Mouse (Mus musculus) frontal cortex, postnatal 25 days (tissue): ENCODE data around the gene Lgals1.

Experiments used
- DNase-seq, 2 experiments: peaks; one replicate each; pipeline ENCODE4 v3.0.0; 2022; ENCODE audit warnings: low spot score in 2 of 2

Lgals1 gene

DNA sequence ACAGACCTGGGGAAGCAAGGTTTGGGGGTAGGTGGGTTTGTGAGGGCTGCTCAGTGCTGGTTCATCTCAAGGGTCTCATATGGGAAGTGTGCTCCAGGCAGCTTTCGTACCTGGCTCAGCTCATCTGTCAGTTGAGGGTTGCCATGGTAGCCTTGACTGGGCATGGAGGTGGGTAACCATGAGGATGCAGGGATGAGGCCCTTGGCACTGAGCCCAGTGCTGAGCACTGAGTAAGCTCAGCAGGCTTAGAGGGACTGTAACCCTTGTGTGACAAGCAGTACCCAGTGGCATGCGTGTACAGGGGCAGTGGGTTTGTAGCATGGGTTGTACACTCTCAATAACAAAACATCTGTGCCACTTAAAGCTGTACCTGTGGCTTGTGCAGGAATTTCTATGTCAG is 11.4 kb downstream of the Lgals1 start:
- DNase-seq = no peak

DNA sequence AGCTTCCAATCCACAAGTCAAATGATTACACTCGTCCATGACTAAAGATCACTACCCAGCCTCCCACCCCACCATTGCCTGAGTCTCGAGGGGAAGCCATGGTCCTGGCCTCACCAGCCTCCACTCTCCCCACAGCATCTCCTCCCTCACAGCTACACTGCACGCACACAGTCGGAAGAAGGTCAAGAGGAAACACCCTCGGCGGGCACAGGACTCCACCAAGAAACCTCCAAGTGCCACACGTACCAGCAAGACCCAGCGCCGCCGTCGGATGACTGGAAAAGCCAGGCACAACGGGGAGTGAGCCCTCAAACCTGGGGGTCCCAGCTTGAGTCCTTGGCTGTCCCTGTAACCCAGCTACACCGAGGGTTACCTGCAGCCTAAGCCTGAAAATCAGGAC is 13.8 kb downstream of the Lgals1 start:
- DNase-seq = no peak

DNA sequence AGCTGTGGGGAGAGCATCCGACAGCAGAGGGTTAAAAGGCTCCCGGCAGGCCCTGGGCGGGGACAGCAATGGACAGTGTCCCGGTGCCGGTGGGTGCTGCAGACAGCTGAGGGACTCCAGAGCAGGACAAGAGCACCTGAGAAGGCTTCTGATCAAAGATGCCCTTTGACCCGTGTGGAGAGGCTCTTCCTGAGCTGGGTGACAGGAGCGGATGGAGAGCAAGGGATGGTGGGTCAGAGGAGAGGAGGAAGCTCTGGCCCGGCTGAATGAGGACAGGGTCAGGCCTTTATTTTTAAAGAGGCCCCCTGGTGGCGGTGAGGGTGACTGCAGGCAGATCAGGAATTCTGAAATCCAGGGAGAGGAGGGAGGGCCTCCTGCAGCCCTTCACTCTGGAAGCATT is 16.1 kb downstream of the Lgals1 start:
- peak; percentile 65 to 71 for DNase-seq

DNA sequence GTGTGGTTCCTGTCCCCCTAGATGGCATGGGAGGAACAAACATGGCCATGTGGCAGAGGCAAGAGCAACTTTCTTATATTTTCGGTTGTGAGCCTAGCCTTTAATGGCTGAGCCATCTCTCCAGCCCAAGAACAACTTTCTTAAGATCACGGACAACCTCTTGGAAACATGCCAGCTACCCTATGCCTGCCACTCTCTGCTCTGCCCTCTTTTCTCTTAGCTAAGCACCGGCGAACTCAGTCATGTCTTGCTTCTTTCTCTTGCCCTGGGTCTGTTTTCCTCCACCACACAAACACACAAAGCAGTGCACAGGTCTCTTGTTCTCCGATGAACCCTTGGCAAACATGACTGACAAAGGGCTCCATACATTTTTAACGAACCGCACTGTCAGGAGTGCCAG is 19.7 kb downstream of the Lgals1 start:
- no peak for DNase-seq

DNA sequence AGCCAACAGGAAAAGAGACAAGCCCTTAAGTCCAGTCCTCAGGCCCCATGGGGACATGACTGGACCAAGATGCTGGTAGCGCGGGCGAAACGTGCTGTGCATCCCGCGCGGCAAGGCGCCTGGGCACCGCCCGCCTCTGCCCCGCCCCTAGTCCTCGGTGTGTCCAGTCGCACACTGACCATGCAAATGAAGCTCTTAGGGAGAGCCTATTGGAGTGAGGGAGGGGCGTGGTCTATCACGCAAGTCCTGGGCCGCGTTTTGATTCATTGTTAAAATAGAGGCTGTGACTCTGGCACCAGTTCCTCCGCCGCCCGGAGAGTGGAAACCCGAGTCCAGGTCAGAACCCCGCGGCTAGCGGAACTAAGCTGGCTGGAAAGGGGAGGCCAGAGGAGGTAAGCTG is 21.1 kb downstream of the Lgals1 start, which contains the start of gene Triobp:
TSS of gene Triobp (plus strand) at position 68 of the 400 bp plus-strand sequence.
- peak; percentile 41 to 59 for DNase-seq

DNA sequence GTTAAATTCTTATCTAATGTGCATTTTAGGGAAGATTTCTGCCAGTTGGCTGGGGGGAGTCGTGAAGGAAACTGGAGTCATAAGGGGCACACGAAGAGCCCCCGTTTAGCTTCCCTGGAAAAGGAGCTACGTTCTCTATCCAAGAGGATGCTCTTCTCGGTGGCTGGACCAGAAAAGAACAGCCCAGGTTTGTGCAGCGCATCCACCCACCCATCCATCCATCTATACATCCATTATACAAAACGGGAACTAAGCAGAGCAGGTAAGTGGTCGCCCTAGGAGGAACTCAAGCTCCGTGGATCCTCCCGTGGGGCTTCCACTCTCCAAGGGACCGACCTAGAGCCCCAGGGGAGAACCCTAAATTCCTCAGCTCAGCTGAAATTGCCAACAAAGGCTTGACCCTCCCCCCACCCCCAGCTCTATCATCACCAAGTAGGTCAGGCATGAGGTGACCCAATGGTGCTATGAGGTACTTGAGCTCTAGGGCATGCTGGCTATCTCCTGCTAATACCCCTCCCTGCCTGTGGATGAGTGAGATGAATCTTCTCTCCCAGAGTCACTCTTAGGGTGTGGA is 21.7 kb downstream of the Lgals1 start:
- no peak for DNase-seq

DNA sequence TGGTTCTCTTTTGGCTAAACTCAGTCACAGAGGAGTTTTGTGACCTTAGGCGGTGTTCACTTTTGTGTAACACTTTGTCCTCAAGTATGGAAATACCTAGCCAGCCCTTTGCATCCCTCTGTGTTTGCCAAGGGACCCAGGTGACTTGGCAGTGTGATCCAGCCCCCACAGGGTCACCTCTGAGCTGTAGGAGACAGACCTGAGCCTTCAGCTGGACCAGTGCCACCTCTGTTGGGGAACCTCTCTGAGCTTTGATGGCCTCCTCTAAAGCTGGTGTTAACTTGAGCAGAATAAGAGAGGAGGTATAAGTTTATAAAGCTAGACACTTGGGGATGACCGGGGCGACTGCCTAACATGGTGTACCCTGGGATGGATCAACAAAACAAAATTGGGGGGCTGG is 22.4 kb downstream of the Lgals1 start:
- DNase-seq = no peak

DNA sequence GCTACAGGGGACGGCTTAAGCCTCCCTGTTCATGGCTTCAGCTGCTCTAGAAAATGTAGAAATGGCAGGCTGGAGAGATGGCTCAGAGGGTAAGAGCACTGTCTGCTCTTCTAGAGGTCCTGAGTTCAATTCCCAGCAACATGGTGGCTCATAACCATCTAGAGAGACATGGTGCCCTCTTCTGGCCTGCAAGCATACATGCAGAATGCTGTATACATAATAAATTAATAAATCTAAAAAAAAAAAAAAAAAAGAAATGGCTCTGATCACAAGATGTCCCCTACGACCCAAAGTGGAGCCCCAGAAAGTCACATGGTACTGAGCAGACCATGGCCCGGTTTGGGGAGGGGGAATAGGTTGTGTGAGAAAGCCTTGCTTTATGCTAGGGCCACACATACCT is 29.1 kb downstream of the Lgals1 start:
- DNase-seq = no peak

DNA sequence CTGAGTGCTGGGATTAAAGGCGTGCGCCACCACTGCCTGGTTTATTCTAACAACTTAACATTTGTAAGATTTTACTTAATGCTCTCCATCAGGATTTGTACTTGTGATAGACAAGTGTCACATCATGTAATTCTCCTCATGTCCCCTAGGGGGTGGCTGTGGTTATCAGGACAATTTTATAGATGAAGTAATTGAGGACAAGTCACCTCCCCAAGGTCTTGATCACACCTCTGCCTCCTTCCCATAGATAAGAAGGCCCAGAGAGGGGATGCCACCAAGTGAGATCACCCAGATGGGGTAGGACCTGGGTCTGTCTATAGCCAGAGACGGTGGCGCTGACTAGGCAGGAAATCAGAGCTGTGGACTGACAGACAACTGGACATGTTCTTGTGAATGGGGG is 29.8 kb downstream of the Lgals1 start:
- DNase-seq = no peak

DNA sequence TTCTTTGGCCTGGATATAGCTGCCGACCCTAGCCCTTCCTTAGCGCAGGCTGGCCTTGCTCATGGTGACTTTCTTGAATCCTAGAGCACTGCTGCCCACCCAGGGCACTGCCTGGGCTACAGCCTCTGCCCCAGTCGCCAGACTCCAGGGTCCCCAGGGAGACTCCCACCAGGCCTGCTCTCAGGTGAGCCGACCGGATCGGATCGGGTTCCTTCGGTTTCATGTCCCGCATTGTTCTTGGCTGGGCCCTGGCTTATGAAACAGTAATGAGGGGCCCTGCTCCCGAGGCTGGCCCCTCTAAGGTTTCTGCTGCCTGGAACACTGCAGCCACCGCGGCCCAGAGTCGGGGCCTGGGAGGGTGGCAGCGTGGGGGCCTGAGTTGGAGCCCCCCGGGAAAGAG is 30.5 kb downstream of the Lgals1 start:
- DNase-seq = no peak

DNA sequence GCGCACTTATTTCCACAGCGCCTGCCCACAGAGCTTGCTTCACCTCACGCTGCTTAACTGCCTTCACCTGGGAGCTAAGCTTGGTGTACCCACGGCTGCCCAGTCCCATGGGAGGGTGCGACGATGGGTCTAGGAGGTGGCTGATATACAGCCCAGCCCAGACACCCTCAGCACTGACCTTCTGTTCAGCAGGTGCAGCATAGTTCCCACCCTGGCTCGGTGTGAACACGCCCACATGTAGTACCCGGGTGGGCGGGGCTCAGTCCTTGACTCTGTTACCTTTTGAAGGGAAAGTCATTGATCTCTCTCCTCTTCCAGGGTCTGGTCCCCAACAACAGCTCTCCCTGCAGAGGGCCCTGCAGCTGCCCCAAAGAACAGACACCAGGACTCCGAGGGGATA is 33.0 kb downstream of the Lgals1 start:
- DNase-seq = no peak

DNA sequence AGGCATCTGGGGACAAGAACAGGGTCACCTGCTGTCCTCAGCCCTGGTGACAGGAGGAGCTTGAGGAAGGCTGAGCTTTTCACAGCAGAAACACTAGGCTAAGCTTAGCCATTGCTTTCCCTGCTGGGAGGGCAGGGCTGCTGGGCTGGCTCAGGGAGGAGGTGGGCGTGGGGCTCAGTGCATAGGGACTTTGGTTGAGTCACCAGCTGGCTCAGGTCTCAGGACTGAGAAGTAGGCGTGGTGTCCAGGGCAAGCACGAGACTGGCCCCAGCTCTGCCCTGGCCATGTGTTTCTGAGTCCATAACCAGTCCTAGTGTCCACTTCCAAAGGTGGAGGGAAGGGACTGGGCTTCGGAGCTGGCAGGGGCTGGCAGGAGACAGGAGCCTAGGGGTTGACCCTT is 33.6 kb downstream of the Lgals1 start:
- DNase-seq = no peak

DNA sequence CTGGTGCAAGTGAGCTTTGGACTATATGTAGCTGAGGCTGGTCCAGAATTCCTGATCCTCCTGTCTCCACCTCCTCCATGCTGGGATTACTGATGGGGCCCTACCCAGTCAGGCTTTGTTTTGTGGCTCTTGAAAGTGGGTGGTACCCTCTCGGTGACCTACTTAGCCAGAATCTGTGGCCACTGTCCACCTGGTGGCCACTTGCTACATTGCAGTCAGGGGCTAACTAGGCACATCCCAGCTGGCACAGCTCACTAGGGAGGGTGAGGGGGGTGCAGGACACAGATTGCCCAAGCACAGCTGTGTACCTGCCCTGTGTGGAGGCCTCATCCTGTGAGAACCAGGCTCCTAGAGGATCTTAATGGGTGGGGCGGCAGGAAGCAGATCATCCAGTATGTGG is 36.4 kb downstream of the Lgals1 start:
- DNase-seq = peak in 1 of 2 experiments; percentile 21

DNA sequence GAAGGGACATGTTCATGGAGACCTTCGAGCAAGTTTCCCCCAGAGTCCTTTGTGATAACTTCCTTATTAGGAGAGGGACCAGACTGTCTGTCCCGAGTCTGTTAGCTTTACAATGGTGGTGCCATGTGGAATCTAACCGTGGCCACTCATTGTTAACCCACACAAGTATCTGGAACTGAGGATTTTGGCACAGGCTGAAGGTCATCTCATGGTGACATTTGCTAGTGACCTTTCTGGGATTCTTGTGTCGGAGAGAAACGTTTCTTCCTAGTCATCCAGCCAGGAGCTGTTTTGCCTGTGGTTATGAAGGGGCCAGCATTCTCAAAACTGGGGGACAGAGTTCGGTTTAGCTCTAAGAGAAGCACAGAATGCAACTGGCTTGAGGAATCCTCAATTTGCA is 45.1 kb downstream of the Lgals1 start:
- DNase-seq = no peak

DNA sequence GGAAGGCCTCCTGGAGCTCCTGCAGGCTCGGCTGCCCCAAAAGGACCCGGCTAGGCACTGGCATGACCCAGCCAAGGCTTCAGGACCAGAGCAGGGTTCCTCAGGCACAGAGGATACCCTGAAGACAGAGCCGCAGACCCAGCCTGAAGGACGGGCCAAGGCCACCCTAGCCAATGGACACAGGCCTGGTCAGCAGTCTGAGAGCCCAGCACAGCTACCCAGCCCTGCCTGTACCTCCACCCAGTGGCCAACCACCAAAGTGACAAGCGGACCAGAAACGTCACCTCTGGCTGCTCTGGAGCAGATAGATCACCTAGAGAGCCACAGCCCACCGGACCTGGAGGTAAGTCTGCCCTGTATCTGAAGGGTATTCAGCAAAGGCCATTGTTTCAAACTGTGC is 47.4 kb downstream of the Lgals1 start:
- DNase-seq = no peak

DNA sequence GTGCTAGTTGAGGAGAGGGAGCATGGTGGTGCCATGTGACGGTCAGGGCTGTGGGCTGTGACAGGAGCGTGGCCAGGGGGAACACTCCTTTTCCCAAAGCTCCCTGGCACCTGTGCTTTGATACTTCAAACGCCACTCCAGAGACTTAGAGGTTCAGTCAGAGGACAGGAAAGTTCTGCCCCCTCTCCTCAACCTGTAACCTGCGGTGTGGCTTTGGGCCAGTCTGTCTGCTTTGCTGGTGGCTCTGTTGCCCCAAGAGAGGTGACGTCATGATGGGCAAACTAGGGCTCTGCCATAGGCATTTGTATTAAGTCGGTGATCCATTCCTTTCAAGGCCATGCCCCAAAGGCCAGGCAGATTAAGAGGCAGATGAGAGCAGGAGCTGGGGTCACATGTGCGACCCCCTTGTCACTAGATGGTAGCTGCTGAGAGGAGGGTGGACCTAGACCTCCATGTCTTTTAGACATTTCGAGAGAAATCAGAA is 51.2 kb downstream of the Lgals1 start:
- DNase-seq = no peak

DNA sequence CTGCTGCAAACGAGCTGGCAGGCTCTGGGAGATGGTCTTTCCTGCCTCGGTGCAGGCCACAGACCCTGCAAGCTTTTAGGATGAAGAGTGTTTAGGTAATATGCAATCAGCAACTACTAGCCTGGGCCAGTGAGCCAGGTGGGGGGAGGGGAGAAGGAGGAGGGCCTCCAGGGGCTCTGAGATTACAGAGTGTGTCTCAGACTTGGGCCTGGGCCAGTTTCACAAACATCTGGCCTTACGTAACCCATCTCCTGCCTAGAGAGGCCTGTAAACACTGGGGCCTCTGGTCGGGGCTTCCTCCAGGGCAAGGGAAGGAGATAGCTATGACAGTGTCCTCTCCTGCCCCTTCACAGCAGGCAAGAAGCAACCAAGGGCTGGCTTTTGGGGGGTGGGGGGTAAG is 52.4 kb downstream of the Lgals1 start:
- no peak for DNase-seq
